Mouse (Mus musculus) ES-Bruce4 (cell line): ENCODE measurements at regions not wholly inside any gene's neighbourhood (a gene's known extent, or its start where the extent isn't known, plus 50 kb on each side); places are given as distances from the start of the nearest gene placed in this dataset.
A peak's percentile ranks its signal among the peaks of the same experiment; 100 is the strongest.

Experiments
- H3K27ac ChIP-seq: 2 replicates; pipeline ENCODE4 v1.5.1; 2012; ENCODE audit warnings: low read length, inconsistent platforms; ENCODE audit not compliant: insufficient read depth
- H3K27me3 ChIP-seq: 2 replicates; pipeline ENCODE4 v1.6.1; 2012; ENCODE audit warnings: mild to moderate bottlenecking, low read length, inconsistent platforms; ENCODE audit not compliant: control insufficient read depth, poor library complexity, insufficient read depth, severe bottlenecking
- H3K36me3 ChIP-seq: 2 replicates; pipeline ENCODE4 v1.6.1; 2012; ENCODE audit warnings: inconsistent platforms, mild to moderate bottlenecking, low read length, moderate library complexity; ENCODE audit not compliant: control insufficient read depth, poor library complexity, insufficient read depth, severe bottlenecking
- H3K4me1 ChIP-seq: one replicate; pipeline ENCODE4 v1.8.1; 2011; ENCODE audit warnings: low read length; ENCODE audit not compliant: control insufficient read depth, insufficient read depth
- H3K4me3 ChIP-seq: 2 replicates; pipeline ENCODE4 v1.5.1; 2011; ENCODE audit warnings: low read depth, mild to moderate bottlenecking, low read length
- H3K9ac ChIP-seq: 2 replicates; pipeline ENCODE4 v1.6.1; 2012; ENCODE audit warnings: low read depth, mild to moderate bottlenecking, inconsistent platforms; ENCODE audit not compliant: poor library complexity, severe bottlenecking
- H3K9me3 ChIP-seq: replicated peaks from 2 replicates; pipeline ENCODE4 v1.6.1; 2012; ENCODE audit warnings: mild to moderate bottlenecking, low read length, inconsistent platforms; ENCODE audit not compliant: control insufficient read depth, poor library complexity, insufficient read depth, severe bottlenecking
- CTCF ChIP-seq: IDR thresholded peaks from one replicate; pipeline ENCODE4 v1.8.1; 2011; ENCODE audit warnings: low read depth, low read length
- EP300 ChIP-seq: IDR thresholded peaks from 2 replicates; pipeline ENCODE4 v1.6.1; 2011; ENCODE audit warnings: low read depth, low read length; ENCODE audit not compliant: insufficient read depth
- POLR2A ChIP-seq: IDR thresholded peaks from one replicate; pipeline ENCODE4 v1.8.1; 2011; ENCODE audit warnings: low read length; ENCODE audit not compliant: insufficient read depth

DNA sequence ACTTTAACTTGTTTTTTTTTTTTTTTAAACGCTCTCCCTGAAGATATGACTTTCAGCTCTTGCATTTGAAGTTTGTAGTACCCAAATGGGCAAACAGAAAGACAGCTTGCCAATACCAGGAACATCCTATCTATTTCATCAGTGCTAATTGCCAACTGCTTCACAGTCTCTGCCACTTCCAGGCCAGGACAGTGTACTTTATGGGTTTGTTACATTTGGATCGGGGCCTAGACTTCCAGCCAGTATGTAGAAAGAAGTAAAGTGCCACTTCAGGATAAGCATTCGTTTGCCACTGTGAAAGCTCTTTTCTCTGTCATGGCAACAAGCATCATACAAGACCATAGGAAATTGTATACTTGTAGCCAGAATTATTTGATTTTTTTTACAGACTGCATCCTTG lies 439.6 kb upstream of the Atp2b1 start:
- Histone ChIP-seq H3K4me1 (no peaks in the 10 kb centered on the region), H3K9ac (no peak overlapping the region), H3K9me3 (no peaks in the 10 kb centered on the region), H3K27ac (no peak overlapping the region), H3K4me3 (no peak overlapping the region), H3K27me3 (no peaks in the 10 kb centered on the region), H3K36me3 (no peaks in the 10 kb centered on the region)
- no peak for TF ChIP-seq EP300
- no peak for TF ChIP-seq POLR2A
- no peak for TF ChIP-seq CTCF

DNA sequence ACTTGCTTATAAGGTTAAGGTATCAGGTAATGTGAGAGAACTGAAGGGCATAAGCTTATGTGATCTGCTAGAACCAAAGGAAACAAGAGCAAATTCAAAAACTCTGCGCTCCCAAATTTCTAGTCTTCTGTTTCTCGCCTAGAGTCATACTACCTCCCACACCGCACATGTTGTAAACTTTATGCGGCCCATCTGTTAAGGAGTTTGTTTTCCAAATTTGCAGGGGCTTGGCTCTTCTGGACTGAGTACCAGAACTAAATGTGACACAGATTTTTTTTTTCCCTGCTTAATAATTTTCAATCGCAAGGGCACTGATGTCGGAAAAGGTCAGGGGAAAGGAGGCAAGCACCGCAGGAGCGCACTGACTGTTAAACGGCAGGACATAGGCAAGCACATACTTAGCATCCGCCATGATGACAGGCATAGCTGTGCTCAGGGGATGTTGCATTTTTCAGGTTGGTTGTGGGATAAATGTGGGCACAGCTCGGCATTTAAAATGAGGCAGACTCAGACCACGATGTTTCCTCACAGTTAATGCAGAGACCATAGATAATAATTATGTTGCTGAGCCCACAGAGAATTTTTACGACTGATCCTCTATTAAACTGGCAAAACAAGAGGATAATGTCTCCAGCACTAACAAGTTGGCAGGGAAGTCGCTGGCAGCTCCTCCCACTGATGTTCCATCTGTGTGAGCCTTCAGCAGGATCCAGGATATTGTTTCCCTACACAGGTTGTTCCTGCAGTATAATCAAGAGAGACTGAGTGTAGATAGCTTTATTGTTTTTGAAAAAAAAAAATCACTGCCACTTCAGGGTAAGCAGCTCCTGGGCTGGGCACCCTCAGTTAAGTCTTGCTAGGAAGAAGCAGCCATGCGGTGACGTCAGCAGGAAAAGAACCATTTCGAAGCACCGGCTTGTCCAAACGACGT lies 428.2 kb upstream of the Atp2b1 start:
- H3K36me3 ChIP-seq, result no peaks in the 10 kb centered on the region
- no peak overlapping the region for H3K27ac ChIP-seq
- no peak overlapping the region for H3K9ac ChIP-seq
- no peaks in the 10 kb centered on the region; the same call in 1 of the 2 replicates for H3K27me3 ChIP-seq
- no peak overlapping the region for H3K4me3 ChIP-seq
- no peaks in the 10 kb centered on the region for H3K4me1 ChIP-seq
- no peak for TF ChIP-seq EP300
- TF ChIP-seq CTCF, result no peak
- no peak for TF ChIP-seq POLR2A
- H3K9me3 ChIP-seq, result 0 out of 2 replicates have a peak, but pooled peaks cover 2% of the 10 kb centered on the region

DNA sequence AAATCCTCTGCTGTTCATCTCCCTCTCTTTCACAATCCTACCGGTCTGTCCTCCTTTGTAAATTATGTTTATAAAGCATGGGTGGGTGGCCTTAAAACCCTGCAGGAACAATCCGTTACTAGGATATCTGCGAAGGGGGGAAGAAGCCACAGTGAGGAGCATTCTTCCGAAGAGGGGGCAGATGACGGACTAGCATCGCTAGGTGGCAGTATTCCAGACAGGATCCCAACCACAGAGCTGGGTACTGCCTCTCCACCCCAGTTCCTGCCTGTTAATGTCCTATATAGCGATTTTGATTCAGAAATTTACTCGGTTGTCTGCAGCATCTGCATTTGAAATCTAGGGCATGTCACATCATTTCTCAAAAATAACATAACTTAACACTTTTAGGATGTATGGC lies 419.9 kb upstream of the Atp2b1 start:
- H3K9me3 ChIP-seq, result no peaks in the 10 kb centered on the region
- H3K27ac ChIP-seq, result no peak overlapping the region
- no peaks in the 10 kb centered on the region for H3K27me3 ChIP-seq
- no peak overlapping the region for H3K4me3 ChIP-seq
- TF ChIP-seq CTCF (peak; percentile 75), EP300 (no peak)
- H3K9ac ChIP-seq, result no peak overlapping the region
- H3K36me3 ChIP-seq, result no peaks in the 10 kb centered on the region
- no peaks in the 10 kb centered on the region for H3K4me1 ChIP-seq

DNA sequence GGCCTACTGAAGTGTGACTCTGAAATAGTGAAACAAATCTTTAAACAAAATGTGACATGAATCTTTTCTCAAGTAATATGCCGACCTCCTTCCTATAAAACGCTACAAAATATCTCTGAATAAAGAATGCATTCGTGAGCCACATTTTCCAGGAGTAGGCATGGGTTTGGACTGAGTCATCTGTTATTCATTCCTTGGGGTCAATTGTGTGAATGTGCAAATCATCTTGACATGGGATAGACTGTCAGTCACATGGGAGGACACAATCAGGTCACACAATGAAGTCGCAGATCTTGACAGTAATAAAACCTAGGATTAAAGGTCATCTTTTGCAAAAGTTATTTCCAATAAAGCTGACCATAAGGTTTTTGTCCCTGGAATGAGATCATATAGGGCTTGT lies 418.0 kb upstream of the Atp2b1 start:
- Histone ChIP-seq H3K27me3 (no peaks in the 10 kb centered on the region), H3K36me3 (no peaks in the 10 kb centered on the region), H3K9ac (no peak overlapping the region), H3K27ac (no peak overlapping the region), H3K4me3 (no peak overlapping the region), H3K9me3 (no peaks in the 10 kb centered on the region), H3K4me1 (no peaks in the 10 kb centered on the region)
- TF ChIP-seq EP300, result no peak
- no peak for TF ChIP-seq POLR2A
- TF ChIP-seq CTCF, result no peak

DNA sequence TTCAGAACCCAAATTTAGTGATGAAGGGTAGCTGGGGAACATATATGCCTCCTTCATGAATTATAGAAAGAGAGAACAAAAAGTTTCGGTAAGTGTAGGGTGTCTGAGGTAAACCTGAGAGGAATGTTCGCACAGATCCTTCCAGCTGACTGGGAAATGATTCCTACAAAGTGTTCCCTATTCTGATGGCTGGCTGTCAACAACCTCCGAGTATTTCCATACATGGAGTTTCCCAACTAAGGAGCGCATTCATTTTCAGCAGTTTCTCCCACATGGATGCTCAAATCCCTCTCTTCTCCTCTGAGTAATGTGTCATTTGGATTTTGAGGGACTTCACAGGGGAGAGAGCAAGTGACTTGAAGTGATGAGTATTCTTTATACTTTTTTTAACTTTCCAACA lies 413.9 kb upstream of the Atp2b1 start:
- H3K4me3 ChIP-seq, result no peak overlapping the region
- no peaks in the 10 kb centered on the region for H3K36me3 ChIP-seq
- TF ChIP-seq POLR2A (no peak), EP300 (no peak), CTCF (no peak)
- no peak overlapping the region for H3K9ac ChIP-seq
- H3K27ac ChIP-seq, result no peak overlapping the region
- H3K4me1 ChIP-seq, result no peaks in the 10 kb centered on the region
- H3K9me3 ChIP-seq, result no peaks in the 10 kb centered on the region
- H3K27me3 ChIP-seq, result no peaks in the 10 kb centered on the region

DNA sequence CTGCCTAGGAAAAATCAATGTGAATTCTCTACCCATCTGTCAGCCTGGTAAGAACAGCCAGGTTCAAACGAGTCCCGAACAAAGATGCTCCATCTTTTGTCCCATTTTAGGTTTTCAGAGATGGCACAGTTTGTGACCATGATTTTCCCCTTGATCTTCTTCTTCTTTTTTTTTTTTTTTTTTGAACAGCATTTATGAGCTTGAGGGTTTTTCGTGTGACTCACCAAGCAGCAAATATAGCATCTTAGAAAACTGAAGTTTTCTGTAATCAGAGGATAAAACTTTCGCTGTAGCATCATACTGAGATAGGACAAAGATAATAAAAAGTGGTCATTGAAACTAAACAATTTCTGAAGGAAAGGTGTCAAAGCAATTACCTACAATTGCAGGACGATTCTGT lies 412.6 kb upstream of the Atp2b1 start:
- Histone ChIP-seq H3K4me1 (no peaks in the 10 kb centered on the region), H3K9me3 (no peaks in the 10 kb centered on the region), H3K36me3 (no peaks in the 10 kb centered on the region), H3K27me3 (no peaks in the 10 kb centered on the region), H3K27ac (no peak overlapping the region), H3K9ac (no peak overlapping the region), H3K4me3 (no peak overlapping the region)
- TF ChIP-seq POLR2A (no peak), EP300 (no peak), CTCF (no peak)
